Mouse (Mus musculus): ENCODE results near the gene Zp1. TPM values are rescaled to one million over a fixed set of nuclear protein-coding genes. Genes with fewer than 3 reads are reported as not detected.
A peak's percentile ranks its signal among the peaks of the same experiment; 100 is the strongest.

Gene Zp1
- total RNA-seq, 1 experiment: 0.09 TPM

DNA sequence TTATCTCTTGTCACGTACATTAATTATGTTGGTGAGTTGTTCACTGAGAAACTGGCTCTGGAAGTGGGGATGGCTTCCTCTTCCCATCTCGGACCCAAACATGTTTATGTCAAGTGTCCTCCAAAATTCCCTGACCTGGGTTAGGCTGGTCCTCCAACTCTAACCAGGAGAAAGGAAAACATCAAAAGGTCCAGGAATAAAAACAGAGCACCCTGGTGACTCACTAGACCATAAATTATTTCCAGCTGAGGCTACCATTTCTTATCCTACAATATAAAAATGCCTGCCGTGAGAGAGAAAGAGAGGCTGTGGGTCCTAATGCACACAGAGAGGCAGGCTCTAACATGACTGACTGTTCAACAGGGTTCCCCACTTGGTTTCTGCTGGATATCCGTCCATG is 3.8 kb upstream of the Zp1 start:
- in situ Hi-C loops (cut with MboI; ENCODE audit: low sequenced_read_pairs in 2 of 2, unreplicated experiment in 2 of 2): no loop called here
- Histone ChIP-seq H3K4me1 (ENCODE audit: control insufficient read depth in 2 of 2, insufficient read depth in 2 of 2, low read length in 2 of 2, poor library complexity in 1 of 2) (peaks cover under 1 to 2% of the 10 kb centered on the region in 2 experiments; a peak in 1 of 4 replicates), H3K4me3 (ENCODE audit: insufficient read depth in 1 of 2, low read depth in 1 of 2, low read length in 2 of 2, poor library complexity in 1 of 2, severe bottlenecking in 1 of 2) (no peak overlapping the region), H3K9me3 (ENCODE audit: control insufficient read depth, insufficient read depth, low read depth, low read length) (no peaks in the 10 kb centered on the region), H3K27ac (ENCODE audit: insufficient read depth, low read depth, low read length, poor library complexity, severe bottlenecking) (no peak overlapping the region), H3K36me3 (ENCODE audit: control insufficient read depth, insufficient read depth, low read length, poor library complexity, severe bottlenecking) (no peaks in the 10 kb centered on the region), H3K9ac (ENCODE audit: insufficient read depth, low read depth, low read length, poor library complexity, severe bottlenecking) (no peak overlapping the region)
- DNase-seq (ENCODE audit: low read depth, low spot score): no peak
- no peak for TF ChIP-seq HCFC1 (IDR thresholded peaks at IDR 0.05; ENCODE audit: borderline replicate concordance, insufficient read depth, low read length)
- TF ChIP-seq ZC3H11A (IDR thresholded peaks at IDR 0.05; ENCODE audit: borderline replicate concordance, low read depth, low read length): no peak
- TF ChIP-seq ZNF384 (IDR thresholded peaks at IDR 0.05; ENCODE audit: low read depth, low read length): no peak
- no peak for TF ChIP-seq MAFK (IDR thresholded peaks at IDR 0.05; ENCODE audit: insufficient read depth, low read depth, low read length)
- TF ChIP-seq CHD2 (IDR thresholded peaks at IDR 0.05; ENCODE audit: low read depth, low read length): no peak

DNA sequence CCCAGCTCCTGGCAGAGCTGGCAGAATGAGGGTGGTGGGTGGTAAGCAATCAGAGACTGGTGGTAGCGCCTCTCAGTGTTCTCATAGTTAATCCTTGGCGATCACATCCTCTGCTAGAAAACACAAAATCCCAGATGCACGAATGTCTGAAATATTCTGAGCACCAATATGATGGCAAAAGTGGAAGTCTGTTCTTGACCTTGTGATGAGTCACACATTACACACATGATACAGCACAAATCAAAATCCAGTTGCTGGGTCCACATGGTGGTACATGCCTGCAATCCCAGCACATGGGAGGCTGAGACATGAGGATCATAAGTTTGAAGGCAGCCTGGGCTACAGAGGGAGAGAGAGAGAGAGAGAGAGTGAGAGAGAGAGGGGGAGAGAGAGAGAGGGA is 626 bp upstream of the Zp1 start:
- H3K27ac ChIP-seq (ENCODE audit: insufficient read depth, low read depth, low read length, poor library complexity, severe bottlenecking): no peak overlapping the region
- H3K4me3 ChIP-seq (ENCODE audit: insufficient read depth in 1 of 2, low read depth in 1 of 2, low read length in 2 of 2, poor library complexity in 1 of 2, severe bottlenecking in 1 of 2): no peak overlapping the region
- no peak for DNase-seq (ENCODE audit: low read depth, low spot score)
- no peaks in the 10 kb centered on the region for H3K36me3 ChIP-seq (ENCODE audit: control insufficient read depth, insufficient read depth, low read length, poor library complexity, severe bottlenecking)
- H3K9me3 ChIP-seq (ENCODE audit: control insufficient read depth, insufficient read depth, low read depth, low read length): no peaks in the 10 kb centered on the region
- H3K4me1 ChIP-seq (ENCODE audit: control insufficient read depth in 2 of 2, insufficient read depth in 2 of 2, low read length in 2 of 2, poor library complexity in 1 of 2): peaks cover 3 to 4% of the 10 kb centered on the region in 2 experiments; a peak in 1 of 4 replicates
- in situ Hi-C loops (cut with MboI; ENCODE audit: low sequenced_read_pairs in 2 of 2, unreplicated experiment in 2 of 2): no loop called here
- no peak overlapping the region for H3K9ac ChIP-seq (ENCODE audit: insufficient read depth, low read depth, low read length, poor library complexity, severe bottlenecking)
- no peak for TF ChIP-seq ZC3H11A (IDR thresholded peaks at IDR 0.05; ENCODE audit: borderline replicate concordance, low read depth, low read length)
- TF ChIP-seq MAFK (IDR thresholded peaks at IDR 0.05; ENCODE audit: insufficient read depth, low read depth, low read length): no peak
- TF ChIP-seq CHD2 (IDR thresholded peaks at IDR 0.05; ENCODE audit: low read depth, low read length): no peak
- no peak for TF ChIP-seq HCFC1 (IDR thresholded peaks at IDR 0.05; ENCODE audit: borderline replicate concordance, insufficient read depth, low read length)
- no peak for TF ChIP-seq ZNF384 (IDR thresholded peaks at IDR 0.05; ENCODE audit: low read depth, low read length)

DNA sequence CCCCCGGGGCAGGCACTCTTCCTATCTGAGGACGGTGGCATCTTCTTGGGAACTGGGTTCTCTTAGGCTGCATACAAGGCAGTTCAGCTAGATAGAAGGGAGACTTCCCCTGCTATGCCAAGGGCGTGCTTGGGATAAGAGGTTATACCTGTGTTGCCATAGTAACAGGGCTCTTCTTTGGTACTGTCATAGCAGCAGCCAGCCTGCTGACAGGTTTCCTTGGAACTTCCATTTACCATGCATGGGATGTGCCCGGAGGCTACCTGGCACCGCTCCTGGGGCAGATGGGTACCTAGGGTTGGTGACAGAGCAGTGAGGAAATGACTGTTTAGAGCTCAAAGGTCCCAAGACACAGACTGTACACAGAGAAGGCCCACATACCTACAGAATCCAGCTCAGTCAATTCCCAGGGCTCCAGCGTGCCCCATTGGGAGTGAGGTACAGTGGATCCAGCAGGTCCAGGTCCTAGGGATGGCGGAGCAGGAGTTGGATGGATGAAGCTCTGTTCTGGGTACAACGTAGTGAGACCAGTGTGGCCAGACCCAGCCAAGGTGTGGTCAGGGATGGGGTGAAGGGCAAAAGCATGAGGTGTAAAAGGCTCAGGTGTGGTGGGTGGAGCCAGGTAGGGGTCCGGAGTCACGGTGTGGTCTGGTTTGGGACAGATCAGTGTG is 2.0 kb downstream of the Zp1 start:
- DNase-seq (ENCODE audit: low read depth, low spot score): no peak
- Histone ChIP-seq H3K36me3 (ENCODE audit: control insufficient read depth, insufficient read depth, low read length, poor library complexity, severe bottlenecking) (no peaks in the 10 kb centered on the region), H3K4me1 (ENCODE audit: control insufficient read depth in 2 of 2, insufficient read depth in 2 of 2, low read length in 2 of 2, poor library complexity in 1 of 2) (peaks cover 3 to 4% of the 10 kb centered on the region in 2 experiments; a peak in 1 of 4 replicates), H3K27ac (ENCODE audit: insufficient read depth, low read depth, low read length, poor library complexity, severe bottlenecking) (0 out of 2 replicates have a peak overlapping the region, but pooled peaks have one; percentile 4), H3K9ac (ENCODE audit: insufficient read depth, low read depth, low read length, poor library complexity, severe bottlenecking) (no peak overlapping the region), H3K4me3 (ENCODE audit: insufficient read depth in 1 of 2, low read depth in 1 of 2, low read length in 2 of 2, poor library complexity in 1 of 2, severe bottlenecking in 1 of 2) (no peak overlapping the region), H3K9me3 (ENCODE audit: control insufficient read depth, insufficient read depth, low read depth, low read length) (no peaks in the 10 kb centered on the region)
- no peak for TF ChIP-seq ZC3H11A (IDR thresholded peaks at IDR 0.05; ENCODE audit: borderline replicate concordance, low read depth, low read length)
- TF ChIP-seq MAFK (IDR thresholded peaks at IDR 0.05; ENCODE audit: insufficient read depth, low read depth, low read length): no peak
- no peak for TF ChIP-seq CHD2 (IDR thresholded peaks at IDR 0.05; ENCODE audit: low read depth, low read length)
- no peak for TF ChIP-seq HCFC1 (IDR thresholded peaks at IDR 0.05; ENCODE audit: borderline replicate concordance, insufficient read depth, low read length)
- no peak for TF ChIP-seq ZNF384 (IDR thresholded peaks at IDR 0.05; ENCODE audit: low read depth, low read length)
- in situ Hi-C loops (cut with MboI; ENCODE audit: low sequenced_read_pairs in 2 of 2, unreplicated experiment in 2 of 2): no loop called here

DNA sequence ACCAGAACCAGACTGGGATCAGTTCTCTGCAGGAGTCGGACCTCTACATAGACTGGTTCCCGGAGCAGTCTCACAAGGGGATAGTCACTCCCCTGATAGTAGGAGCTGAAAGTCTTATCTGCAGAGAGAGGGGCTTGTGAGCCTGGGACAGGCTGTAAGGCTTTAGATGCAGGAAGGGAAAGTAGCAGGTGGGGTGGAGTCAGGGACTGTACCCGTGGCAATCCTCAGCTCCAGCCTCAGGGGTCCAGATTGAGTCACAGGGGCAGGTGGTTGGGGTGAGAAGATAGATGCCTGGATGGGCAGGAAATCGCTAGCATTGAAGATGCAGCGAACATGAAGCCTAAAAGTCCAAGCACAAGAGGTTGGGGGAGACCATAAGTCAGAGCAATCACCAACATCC is 3.9 kb downstream of the Zp1 start:
- Histone ChIP-seq H3K4me1 (ENCODE audit: control insufficient read depth in 2 of 2, insufficient read depth in 2 of 2, low read length in 2 of 2, poor library complexity in 1 of 2) (peaks cover 3 to 4% of the 10 kb centered on the region in 2 experiments; a peak in 1 of 4 replicates), H3K9me3 (ENCODE audit: control insufficient read depth, insufficient read depth, low read depth, low read length) (no peaks in the 10 kb centered on the region), H3K9ac (ENCODE audit: insufficient read depth, low read depth, low read length, poor library complexity, severe bottlenecking) (no peak overlapping the region), H3K36me3 (ENCODE audit: control insufficient read depth, insufficient read depth, low read length, poor library complexity, severe bottlenecking) (no peaks in the 10 kb centered on the region), H3K4me3 (ENCODE audit: insufficient read depth in 1 of 2, low read depth in 1 of 2, low read length in 2 of 2, poor library complexity in 1 of 2, severe bottlenecking in 1 of 2) (no peak overlapping the region), H3K27ac (ENCODE audit: insufficient read depth, low read depth, low read length, poor library complexity, severe bottlenecking) (no peak overlapping the region)
- DNase-seq (ENCODE audit: low read depth, low spot score): no peak
- in situ Hi-C loops (cut with MboI; ENCODE audit: low sequenced_read_pairs in 2 of 2, unreplicated experiment in 2 of 2): no loop called here
- TF ChIP-seq ZNF384 (IDR thresholded peaks at IDR 0.05; ENCODE audit: low read depth, low read length) (no peak), HCFC1 (IDR thresholded peaks at IDR 0.05; ENCODE audit: borderline replicate concordance, insufficient read depth, low read length) (no peak), MAFK (IDR thresholded peaks at IDR 0.05; ENCODE audit: insufficient read depth, low read depth, low read length) (no peak), CHD2 (IDR thresholded peaks at IDR 0.05; ENCODE audit: low read depth, low read length) (no peak), ZC3H11A (IDR thresholded peaks at IDR 0.05; ENCODE audit: borderline replicate concordance, low read depth, low read length) (no peak)

Data from ES-E14 (cell line).